Mouse (Mus musculus) fibroblast of lung, adult 2 months (primary cell): ENCODE measurements around the gene Oip5.

ENCODE experiments used
- DNase-seq: peaks from one replicate; pipeline ENCODE4 v3.0.0-alpha.2; 2011; ENCODE audit warnings: low read depth

Gene Oip5

GRCm38 (mm10) chr2:119587383-119587782 lies 30.9 kb downstream of the Oip5 start:
- DNase-seq = no peak

- DNase-seq = no peak
Observed at GRCm38 (mm10) chr2:119584282-119584681, 34.0 kb downstream of the Oip5 start.

DNA sequence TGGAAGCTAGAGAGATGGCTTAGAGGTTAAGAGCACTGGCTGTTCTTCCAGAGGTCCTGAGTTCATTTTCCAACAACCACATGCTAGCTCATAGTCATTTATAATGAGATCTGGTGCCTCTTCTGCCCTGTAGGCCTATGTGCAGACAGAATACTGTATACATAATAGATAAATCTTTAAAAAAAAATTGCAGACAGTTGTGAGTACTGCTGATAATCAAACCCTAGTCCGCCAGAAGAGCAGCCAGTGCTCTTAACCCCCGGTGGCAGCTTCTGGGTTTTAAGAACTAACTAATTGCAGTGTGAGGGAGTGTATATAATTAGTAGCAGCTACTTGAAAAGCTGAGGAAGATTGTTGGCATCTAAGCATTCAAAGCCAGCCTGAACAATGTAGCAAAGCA lies 34.8 kb downstream of the Oip5 start:
- no peak for DNase-seq

DNA sequence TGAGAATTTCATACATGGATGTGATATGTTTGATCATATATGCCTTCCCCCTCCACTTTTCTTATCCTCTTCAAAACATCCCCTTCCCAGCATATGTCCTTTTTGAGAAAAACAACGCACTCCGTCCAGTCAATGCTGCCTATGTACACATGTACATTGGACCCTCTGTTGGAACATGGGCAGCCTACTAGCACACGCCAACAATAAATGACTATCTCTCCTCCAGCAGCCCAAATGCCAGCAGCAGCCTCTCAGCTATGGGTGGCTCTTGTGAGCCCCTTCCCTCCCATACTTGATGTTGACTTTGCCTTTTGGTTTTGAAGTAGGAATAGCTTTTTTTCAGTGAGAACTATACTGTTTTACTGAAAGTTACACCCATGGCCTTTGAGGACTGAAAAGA lies 36.7 kb downstream of the Oip5 start:
- DNase-seq = no peak

DNA sequence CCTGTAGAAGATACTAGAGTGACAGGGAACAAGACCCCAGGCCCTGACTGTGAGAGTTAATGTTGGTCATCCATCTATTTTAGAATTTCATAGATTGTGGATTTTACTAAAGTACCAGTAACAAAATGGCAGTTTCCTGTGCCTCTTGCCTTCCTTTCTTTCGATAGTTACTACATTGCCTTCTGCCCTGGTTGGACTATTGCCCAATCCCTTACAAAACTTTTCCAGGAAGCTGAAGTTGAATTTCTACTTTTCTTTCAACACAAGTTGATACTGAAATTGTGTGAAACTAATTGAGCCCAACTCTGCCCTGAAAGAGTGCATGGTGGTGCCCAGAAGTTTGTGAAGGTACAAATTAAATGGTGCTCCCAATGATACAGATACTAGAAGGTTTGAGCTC lies 45.8 kb downstream of the Oip5 start:
- DNase-seq = no peak

- DNase-seq = no peak
Observed at GRCm38 (mm10) chr2:119566182-119566855, 52.0 kb downstream of the Oip5 start.

DNA sequence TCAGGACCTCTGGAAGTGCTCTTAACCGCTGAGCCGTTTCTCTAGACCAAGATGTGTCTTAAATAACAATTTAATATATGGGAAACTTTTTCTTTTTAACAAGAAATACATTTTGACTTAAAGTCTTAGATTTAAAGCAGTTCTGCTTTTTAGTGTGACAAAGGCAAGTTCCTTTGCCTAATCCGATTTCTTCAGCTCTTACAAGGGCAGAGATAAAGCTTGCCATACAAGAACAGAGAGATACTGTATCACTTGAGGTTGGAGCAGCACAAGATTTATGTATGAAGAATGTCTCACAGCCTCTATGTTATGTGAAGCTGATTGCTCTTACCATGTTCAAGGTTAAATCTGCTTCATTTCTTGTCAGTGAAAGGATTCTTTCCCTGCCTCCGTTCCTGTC lies 53.0 kb downstream of the Oip5 start:
- DNase-seq = no peak

- DNase-seq = no peak
Observed at GRCm38 (mm10) chr2:119561794-119562193, 56.5 kb downstream of the Oip5 start.
